Mouse (Mus musculus) fat pad, adult 2 months (tissue): ENCODE measurements around the gene Sfxn2.
A peak's percentile ranks its signal among the peaks of the same experiment; 100 is the strongest.

Experiments used
- DNase-seq: peaks from one replicate; pipeline ENCODE4 v3.0.0-alpha.2; 2011; ENCODE audit warnings: low read depth, low spot score; ENCODE audit errors: extremely low read depth

The Sfxn2 gene

DNA sequence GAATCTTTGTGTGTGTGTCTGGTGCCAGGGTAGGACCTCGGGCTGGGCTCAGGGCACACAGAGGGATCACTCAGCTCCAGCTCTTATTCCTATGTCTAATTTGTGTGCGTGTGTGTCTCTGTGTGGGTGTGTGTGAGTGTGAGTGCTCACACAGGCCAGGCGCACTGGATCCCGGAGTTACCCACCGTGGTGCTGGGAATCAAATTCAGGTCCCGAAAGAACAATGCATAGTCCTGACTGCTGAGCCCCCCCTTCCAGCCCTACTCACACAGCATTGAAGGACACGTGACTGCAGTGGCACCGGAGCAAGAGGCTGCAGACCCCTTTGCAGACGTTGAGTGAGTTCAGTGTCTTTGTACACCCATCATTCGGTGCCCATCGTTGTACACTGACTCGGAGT lies 51.9 kb downstream of the Sfxn2 start:
- DNase-seq, result no peak

- DNase-seq, result no peak
Measured at GRCm38 (mm10) chr19:46625519-46625918, 52.4 kb downstream of the Sfxn2 start.

DNA sequence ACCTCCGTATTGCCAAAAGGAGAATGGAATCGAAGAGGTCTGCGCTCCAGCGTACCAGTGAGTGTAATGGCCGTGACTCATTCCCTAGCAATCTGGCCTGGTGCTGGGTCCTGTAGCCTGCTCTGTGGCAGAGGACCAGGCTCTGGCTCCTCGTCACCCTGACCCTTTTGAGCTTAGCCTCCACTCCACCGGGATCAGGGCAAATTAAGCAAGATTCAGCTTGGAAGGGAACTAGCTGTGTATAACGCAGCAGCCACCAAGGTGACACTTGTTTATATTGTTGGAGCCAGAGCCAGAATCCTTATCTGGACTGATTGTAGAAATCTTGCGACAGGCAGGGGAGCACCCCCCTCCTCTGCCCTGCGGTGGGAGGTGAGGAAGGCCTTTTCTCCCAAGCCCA lies 55.2 kb downstream of the Sfxn2 start:
- no peak for DNase-seq

- no peak for DNase-seq
Measured at GRCm38 (mm10) chr19:46629807-46630206, 56.6 kb downstream of the Sfxn2 start.

DNA sequence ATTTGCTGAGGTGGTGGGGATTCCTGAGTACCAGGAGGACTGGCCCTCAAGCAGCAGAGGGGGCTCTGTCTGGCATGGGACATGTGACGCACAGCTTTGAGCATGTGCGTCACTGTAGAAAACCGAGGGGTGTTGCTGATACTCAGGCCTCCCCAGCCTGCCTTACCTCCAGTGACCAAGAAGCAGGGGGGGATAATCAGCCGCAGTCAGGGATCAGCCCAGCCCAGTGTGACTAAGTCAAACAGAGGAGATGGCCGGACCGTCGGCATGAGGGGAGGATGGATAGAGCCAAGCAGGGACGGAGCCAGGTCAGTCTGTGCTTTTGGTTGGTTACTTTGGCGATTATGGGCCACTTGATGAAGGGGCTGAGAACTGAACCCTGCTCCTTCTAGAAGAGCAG lies 58.5 kb downstream of the Sfxn2 start:
- DNase-seq, result no peak

DNA sequence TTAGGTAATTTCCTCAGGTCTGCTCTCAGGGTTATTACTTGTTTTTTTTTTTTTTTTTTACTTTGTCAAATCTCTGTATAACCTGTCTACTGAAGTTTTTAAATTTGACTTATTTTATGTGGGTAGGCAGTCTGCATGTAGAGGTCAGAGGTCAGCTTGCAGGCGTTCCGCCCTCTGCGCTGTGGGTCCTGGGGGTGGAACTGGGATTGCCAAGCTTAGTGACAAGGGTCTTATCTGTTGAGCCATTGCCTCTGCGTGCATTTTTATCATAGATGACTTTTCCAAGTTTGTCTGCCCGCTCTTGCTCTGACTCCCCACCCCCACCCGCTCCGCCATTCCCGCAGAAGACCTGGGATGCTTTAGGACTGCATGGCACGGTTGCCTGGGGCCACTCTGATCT lies 62.6 kb downstream of the Sfxn2 start:
- no peak for DNase-seq

- DNase-seq, result no peak
Measured at GRCm38 (mm10) chr19:46637598-46637997, 64.4 kb downstream of the Sfxn2 start.

GRCm38 (mm10) chr19:46639053-46639452 lies 65.9 kb downstream of the Sfxn2 start:
- no peak for DNase-seq

GRCm38 (mm10) chr19:46639496-46639895 lies 66.3 kb downstream of the Sfxn2 start:
- DNase-seq, result no peak

DNA sequence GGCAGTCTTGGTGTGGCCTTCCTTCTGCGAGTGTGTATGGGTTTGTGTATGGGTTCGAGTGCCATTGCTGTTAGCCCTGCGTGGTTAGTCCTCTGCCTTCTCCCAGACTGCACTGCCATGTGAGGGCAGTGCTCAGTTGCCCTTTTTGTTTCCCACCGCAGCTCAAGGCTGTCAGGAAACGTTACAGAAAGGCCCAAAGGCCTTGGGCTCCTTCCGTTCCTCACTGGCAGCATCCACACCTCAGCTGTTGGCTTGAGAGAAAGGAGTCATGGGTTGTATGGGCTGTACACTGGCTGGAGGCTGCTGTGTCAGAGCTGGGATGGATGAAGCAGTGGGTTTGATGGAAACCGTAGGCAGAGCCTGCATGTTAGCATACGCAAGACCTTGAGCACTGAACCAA lies 67.6 kb downstream of the Sfxn2 start:
- DNase-seq, result no peak

- no peak for DNase-seq
Measured at GRCm38 (mm10) chr19:46641420-46642085, 68.4 kb downstream of the Sfxn2 start.

- DNase-seq, result peak; percentile 69
Measured at GRCm38 (mm10) chr19:46642136-46642753, 69.1 kb downstream of the Sfxn2 start.

GRCm38 (mm10) chr19:46643236-46643635 lies 70.1 kb downstream of the Sfxn2 start:
- DNase-seq, result no peak

DNA sequence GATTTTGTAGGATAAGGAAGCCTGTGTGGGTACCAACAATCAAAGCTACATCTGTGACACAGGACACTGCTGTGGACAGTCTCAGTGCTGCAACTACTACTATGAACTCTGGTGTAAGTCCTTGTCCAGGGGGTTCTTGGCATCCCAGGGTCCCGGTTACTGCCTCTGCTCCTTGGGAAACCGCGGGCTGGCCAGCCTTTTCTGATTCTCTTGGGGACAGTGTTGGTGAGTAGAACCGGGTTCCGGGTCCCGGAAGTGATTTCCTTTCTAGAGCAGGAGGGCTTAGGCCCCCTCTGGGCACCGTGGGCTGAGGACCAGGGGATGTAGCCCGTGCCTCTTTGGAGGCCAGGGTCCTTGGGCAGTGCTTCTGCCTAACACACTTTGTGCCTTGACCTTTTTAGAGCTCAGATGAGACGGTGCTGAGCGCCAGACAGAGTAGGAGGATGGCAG lies 71.2 kb downstream of the Sfxn2 start:
- DNase-seq, result no peak

DNA sequence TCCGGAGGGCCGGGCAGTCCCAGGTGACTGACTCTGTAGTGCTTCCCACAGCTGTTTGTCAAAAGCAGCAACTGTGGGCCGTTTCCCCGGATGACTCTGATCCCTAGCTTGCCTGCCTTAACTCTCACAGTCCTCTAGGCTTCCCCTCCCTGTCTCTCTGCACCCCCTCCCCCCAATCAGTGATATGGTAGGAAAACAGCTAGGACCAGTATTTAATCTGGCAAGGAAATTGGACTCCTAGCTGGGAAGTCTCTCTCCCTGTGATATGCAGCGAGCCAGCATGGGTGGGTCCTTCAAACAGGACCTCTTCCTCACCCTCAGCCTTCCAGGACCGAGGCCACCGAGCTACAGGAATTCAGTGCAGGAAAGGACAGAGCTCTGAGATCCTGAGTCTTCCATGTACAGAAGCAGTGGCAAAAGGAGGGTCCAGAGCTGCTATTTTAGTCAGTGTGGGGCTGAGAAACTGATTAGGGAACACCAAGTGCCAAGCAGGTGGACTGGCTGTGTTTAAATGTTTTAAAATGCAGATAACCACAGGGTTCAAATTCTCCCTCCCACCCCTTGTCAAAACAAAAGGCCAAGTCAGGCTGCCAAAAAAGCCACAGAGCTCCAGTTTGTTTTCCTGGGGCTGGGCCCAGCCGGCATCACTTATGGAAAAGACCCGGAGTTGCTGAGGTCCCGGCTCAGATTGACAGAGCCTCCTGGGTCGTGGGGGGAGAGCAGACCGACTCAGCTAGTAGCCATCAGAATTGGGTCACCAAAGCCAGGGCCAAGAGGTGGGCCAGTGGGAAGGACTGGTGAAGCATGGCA lies 71.8 kb downstream of the Sfxn2 start:
- DNase-seq, result no peak

DNA sequence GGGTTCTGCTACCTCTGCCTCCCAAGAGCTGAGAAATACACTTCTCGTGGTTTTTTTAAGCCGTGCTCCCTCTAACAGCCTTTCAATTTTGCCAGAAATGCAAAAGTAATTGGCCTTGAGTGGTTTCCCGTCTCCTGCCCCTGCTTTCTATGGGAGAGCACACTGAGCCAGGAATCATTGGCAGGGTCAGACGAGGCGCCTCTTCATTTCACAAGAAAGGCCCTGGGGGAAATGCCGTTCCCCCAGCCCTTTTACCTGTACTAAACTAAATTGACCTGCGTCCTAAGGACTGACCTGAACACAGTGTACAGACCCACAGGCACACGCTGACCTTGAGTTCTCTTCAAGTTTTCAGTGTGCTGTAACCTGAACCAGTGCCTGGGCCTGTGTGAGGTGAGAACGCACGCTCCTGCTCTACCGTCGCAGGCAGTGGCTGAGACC lies 72.9 kb downstream of the Sfxn2 start:
- DNase-seq, result peak; percentile 82

GRCm38 (mm10) chr19:46647254-46647653 lies 74.1 kb downstream of the Sfxn2 start:
- no peak for DNase-seq
